Mouse (Mus musculus) inflammation-experienced regulatory T-cells, adult 6 months (primary cell): ENCODE results near the gene Gng3. TPM values are rescaled to one million over a fixed set of nuclear protein-coding genes. Genes with fewer than 3 reads are reported as not detected.
"Not testable (repeated sequence)": the region's sequence is repeated elsewhere in the genome, so short reads cannot be mapped to it uniquely, and the experiment has no call there.

ENCODE experiments used
- ATAC-seq: one replicate; pipeline ENCODE4 v1.8.0; 2017
- polyA plus RNA-seq, 3 experiments: library from polyadenylated mRNA; unstranded; fragments of 100-300 nt; shearing (Covaris generic); gene quantifications; one replicate each; pipeline ENCODE4 v1.2.1; 2017

The Gng3 gene
- 1 to 10 TPM in 2 of 3 experiments, under 1 TPM in 1; 0.72 to 3.3 (median 1.6) TPM for polyA plus RNA-seq

DNA sequence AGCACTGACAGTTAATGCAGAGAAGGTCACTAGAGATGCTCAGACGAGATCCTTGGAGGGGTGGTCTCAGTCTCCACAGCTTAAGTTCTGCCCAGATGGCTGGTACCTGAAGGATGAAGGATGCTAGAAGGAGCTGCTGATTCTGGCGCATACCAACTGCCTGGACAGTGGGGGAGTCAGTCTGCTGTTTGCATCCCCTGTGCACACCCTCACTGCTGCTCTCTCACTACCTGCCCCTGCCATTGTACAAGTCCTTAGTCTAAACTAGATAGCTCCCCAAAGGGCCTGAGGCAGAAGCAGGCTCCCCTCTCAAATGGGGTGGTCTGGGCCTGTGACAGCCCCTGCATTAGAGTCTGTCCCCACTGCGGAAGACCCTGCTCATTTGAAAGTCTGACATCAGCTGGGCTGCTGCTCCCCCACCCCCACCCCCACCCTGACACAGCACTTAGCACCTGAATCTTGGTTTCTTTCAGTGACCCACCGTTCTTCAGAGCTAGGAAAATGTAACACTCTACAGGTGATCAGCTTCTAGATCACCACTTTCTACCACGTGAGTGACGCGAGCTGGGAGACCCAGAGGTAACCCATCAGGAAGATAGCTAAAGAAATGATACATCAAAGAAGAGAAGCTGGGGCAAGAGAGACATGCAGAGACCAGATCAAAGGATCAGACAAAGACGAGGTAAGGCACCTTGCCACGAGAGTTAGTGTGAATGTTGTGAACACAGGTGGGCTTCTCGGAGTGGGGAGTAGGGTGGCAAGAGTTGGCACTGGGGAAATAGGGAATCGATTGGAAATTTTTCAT, at the start of gene Gng3:
Gng3 (minus strand) TSS at position 92 of the 805 bp plus-strand sequence.
- no peak for ATAC-seq

GRCm38 (mm10) chr19:8887585-8888463, 48.8 kb upstream of the Gng3 start:
- ATAC-seq, result no peak

GRCm38 (mm10) chr19:8886916-8887584, 48.1 kb upstream of the Gng3 start:
- ATAC-seq, result no peak

- ATAC-seq, result no peak
These were observed 44.6 kb upstream of the Gng3 start, which contains the start of the genes Lbhd1 and Gm49403 for GRCm38 (mm10) chr19:8883616-8884015. Gene Lbhd1, plus strand, starts transcription at chr19:8883732. Gene Gm49403, plus strand, starts transcription at chr19:8883930.

DNA sequence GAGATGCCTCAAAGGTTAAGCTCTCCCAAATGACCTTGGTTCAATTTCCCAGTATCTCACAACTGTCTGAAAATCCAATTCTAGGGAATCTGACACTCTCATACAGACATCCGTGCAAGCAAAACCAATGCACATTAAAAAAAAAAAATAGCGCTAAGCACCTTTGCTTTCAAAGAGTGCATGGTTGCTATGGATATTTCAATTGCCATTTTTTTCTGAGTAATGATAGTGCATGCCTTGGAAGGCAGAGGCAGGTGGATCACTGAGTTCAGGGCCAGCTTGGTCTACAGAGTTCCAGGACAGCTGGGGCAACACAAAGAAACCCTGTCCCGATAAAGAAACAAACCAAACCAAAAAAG, 42.0 kb upstream of the Gng3 start:
- ATAC-seq, result peak; percentile 59

- peak; percentile 98 for ATAC-seq
These were observed 41.5 kb upstream of the Gng3 start, which contains the start of gene Uqcc3 for GRCm38 (mm10) chr19:8880311-8881033. Gene Uqcc3, minus strand, starts transcription at chr19:8880923.

GRCm38 (mm10) chr19:8875031-8875430, 36.0 kb upstream of the Gng3 start:
- no peak for ATAC-seq

DNA sequence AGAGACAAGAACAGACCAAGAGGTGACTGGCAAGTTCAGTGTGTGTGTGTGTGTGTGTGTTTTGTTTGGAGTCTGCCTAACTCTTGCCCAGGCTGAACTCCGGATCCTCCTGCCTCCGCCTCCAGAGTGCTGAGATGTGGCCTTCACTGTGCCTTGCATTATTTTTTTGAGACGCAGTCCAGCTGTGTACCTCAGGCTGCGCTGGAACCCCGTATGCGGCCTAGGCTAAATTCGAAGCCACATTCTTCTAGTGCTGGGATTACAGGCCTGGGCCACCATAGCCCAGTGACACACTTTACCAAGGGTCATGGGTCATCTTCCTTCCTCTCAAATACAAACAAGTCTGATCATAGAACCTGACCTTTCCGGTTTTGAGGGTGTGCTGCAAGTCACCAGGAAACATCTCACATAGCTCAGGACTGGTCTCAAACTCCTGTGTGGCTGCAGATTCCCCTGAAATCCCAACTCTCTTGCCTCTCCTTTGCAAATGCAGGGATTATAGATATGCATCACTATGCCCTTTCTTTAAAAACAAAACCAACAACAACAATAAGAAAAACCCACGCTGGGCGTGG, 33.4 kb upstream of the Gng3 start:
- no peak for ATAC-seq

DNA sequence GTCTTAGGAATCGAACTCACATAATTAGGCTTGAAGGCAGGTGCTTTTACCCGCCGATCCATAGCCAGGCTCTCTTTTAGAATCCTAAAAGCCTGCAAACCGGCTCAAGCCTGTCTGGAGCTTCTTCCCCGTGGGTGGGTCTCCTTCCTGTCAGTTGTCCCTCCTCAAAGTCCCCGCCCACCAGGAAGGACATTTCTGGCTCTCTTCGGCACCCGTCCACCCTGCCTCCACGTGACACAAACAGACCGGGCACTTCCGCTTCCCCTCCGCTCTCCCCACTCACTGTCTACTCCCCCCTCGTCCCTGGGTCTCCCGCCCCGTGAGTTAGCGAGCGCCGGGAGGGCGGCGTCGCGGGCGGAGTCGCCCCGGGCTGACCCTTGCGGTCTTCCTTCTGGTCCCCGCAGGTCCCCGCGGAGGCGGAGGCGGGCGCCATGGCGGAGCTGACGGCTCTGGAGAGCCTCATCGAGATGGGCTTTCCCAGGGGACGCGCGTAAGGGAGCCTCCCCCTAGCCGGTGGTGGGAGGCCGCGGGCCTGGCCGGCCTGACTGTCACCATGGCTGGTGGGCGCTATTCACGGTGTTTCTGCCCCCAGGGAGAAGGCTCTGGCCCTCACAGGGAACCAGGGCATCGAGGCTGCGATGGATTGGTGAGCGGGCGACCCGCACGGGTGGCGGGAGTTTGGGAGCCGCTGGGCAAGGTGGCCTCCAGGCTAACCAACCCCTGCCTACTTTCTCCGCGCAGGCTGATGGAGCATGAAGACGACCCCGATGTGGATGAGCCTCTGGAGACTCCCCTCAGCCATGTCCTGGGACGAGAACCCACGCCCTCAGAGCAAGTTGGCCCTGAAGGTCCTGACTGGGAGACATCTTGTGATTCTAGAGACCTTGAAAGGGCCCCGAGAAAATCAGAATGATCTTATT, 32.5 kb upstream of the Gng3 start, which contains the start of gene Ubxn1:
Ubxn1 (plus strand) TSS at position 230 of the 920 bp plus-strand sequence.
- ATAC-seq, result peak; percentile 98

DNA sequence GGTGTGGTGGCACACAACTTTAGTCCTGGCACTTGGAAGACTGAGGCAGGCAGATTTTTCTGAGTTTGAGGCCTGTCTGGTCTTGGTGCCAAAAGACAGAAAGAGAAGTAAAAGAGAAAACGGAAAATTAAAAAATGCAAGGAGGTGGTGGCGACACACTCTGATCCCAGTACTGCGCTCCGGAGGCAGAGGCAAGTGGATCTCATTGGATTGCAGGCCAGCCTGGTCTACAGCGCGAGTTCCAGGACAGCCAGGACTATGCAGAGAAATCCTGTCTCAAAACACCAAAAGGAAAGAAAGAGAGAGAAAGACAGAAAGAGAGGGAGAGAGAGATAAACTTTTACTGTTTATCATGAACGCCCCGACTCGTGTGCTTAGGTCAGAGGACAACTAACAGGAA, 31.8 kb upstream of the Gng3 start:
- no peak for ATAC-seq

- ATAC-seq, result not testable (repeated sequence)
These were observed 31.4 kb upstream of the Gng3 start for GRCm38 (mm10) chr19:8870381-8870780.

- no peak for ATAC-seq
These were observed 25.3 kb upstream of the Gng3 start for GRCm38 (mm10) chr19:8864265-8864664.

DNA sequence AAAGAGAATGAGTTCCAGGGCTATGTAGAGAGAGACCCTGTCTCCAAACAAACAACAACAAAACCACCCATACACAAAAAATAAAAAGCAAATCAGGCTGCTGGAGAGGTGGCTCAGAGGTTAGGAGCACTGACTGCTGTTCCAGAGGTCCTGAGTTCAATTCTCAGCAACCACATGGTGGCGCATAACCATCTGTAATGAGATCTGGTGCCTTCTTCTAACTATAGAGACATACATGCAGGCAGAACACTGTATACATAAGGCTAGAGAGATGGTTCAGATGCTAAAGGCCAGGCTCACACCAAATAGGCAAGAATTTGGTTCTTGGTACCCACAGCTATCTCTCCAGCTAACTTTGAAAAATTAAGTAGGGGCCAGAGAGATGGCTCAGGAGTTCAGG, 20.0 kb upstream of the Gng3 start:
- no peak for ATAC-seq

- ATAC-seq, result no peak
These were observed 18.7 kb upstream of the Gng3 start for GRCm38 (mm10) chr19:8857689-8858088.

DNA sequence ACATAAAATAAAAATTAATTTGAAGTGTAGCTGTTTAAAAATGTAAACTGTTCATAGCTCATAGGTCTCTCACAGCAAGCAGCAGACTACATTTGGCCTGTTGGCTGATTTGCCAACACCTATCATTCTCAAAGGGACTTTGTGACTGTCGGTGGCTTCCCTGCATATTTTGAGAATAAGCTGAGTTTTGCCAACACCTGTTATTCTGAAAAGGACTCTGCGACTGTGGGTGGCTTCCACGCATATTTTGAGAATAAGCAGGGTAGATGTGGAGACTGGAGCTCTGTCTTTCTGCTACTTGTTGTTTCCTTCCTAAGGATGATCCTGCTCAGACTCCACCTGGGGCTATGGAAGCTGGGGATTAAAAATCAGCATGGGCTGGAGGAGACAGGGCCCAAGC, 14.1 kb upstream of the Gng3 start:
- no peak for ATAC-seq

DNA sequence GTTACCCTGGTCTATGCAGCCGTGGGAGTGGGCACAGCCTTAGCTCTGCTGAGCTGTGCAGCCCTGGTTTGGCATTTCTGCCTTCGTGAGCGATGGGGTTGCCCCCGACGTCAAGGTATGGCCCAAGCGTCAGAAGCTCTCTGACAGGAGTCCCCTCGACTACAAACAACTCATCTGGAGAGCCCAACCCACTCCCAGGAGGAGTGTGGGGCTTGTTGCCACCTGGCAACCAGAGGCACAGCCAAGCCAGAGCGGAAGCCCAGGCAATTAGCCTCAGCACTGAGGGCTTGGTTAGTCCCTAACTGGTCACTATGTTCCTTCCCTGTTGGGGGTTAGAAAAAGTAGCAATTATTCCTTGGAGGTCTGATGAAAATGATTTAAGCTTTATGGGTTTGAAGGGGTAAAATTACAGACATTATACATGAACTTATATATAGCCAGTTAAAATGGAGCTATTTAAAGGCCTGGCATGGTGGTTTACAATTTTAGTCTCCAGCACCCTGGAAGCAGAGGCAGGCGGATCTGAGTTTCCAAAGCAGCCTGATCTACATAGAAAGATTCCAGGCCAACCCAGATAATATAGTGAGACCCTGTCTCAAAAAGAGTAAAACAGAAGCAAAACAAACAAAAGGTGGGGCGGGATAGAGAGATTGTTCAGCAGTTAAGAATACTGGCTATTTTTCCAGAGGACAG, 13.4 kb upstream of the Gng3 start:
- ATAC-seq, result no peak

- ATAC-seq, result no peak
These were observed 12.6 kb upstream of the Gng3 start for GRCm38 (mm10) chr19:8851639-8852038.

DNA sequence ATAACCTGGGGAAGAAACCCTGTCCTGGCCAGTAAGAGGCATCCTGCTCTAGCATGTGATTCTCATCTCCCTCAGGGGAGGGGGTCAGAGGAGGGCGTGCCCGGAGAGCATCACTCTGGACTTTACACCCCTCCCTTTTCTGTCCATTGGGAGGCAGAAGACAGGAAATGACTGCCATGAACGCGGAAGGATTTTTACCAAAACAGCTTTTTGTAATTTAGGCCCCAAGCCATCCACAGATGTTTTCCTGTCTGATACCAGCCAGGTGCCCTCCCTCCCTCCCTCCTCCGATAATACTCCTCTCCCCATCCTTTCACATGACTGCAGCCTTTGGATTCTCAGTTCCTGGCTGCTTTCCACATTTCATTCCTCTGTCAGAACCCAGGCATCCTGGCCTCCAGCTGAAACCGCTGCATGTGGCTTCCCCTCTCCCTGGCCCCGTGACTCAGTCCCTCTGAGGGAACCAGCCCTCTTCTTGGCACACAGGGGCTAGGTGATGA, 11.5 kb upstream of the Gng3 start, which contains the start of gene Lrrn4cl:
Lrrn4cl (plus strand) TSS at position 367 of the 500 bp plus-strand sequence.
- no peak for ATAC-seq

- ATAC-seq, result no peak
These were observed 9.4 kb upstream of the Gng3 start for GRCm38 (mm10) chr19:8848356-8848755.
